Mouse (Mus musculus) adrenal gland, adult (tissue): ENCODE measurements around the gene Usp50.

Experiments
- DNase-seq, 2 experiments: peaks; one replicate each; pipeline ENCODE4 v3.0.0; 2022 to 2023; ENCODE audit warnings: low spot score in 1 of 2; ENCODE audit not compliant: inconsistent age in 2 of 2

Gene Usp50

DNA sequence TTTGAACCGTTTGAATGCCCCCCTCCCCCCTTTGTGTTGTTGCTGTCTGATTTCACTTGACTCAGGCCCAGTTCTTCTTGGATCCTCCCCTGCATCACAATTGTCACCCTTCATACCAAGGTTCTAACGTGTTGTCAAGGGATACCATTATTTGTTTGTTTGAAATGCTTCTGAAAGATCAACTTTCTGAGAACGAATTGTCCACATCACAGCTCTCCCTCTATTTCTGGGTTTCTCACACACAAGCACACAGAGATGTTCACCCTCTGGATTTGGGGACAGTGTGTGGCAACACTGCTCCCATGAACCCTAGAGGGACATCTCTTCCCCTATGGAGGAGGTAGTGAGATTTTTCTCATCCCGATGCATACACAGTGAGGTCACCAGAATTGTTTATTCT is at the start of gene Usp50:
TSS of gene Usp50 (minus strand) at position 101 of the 400 bp plus-strand sequence.
- no peak for DNase-seq

DNA sequence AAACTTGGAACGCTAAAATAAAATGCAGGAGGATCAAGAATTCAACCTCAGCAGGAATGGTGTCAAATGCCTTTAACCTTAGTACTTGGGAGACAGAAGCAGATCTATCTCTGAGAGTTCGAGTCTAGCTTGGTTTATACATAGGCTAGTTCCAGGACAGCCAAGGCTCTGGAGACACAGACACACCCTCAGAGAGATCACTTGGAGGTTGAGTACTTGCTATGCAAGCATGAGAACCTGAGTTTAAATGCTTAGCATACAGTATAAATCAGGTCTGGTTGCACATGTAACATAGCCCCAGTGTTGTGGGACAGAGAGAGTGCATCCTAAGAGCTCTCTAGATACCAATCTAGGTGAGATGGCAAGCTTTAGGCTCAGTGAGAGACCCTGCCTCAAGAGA is 34.1 kb upstream of the Usp50 start:
- no peak for DNase-seq

DNA sequence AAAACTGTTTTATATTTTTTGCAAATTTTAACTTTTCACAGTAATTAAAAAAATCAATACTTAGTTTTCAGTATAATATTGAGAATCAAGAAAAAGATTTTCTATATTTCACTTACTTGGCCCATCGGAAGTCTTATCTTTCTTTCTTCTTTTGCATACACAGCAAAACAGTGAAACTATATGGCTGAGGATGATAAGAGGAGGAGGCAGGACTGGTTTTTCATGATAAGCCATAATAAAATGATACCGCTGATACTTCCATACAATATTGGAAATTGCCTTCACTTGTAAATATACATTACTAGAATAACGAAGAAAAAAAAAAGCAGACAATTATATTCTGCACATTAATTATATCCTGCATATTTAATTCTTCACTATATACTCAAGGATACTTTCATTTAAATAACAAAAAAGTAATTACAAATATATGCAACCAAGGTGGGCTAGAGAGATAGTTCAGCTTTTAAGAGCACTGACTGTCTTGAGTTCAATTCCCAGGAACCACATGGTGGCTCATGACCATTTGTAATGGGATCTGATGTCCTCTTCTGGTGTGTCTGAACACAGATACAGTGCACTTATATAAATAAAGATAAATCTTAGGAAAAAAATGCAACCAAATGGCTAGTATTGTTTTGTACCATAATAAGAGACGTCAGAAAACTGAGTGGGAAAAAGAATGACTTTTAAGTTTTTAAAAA is 33.5 kb upstream of the Usp50 start:
- DNase-seq: no peak

DNA sequence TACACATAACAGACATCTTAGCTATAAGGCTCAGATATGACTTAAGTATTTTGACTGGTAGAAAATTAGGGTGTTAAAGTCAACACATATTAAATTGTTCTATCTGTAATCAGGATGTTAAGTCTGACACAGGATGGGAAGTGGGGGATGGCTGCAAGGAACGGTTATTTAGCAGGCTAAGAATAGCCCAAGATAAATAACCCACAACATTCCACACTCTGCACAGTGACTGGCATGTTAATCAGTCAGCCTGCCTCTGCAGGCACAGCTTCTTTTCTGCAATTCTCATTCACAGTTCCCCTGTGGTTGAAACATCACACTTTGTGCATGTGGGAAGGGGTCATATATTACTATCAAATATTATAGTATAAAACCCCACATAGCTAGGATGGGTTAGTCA is 32.6 kb upstream of the Usp50 start:
- DNase-seq: no peak

DNA sequence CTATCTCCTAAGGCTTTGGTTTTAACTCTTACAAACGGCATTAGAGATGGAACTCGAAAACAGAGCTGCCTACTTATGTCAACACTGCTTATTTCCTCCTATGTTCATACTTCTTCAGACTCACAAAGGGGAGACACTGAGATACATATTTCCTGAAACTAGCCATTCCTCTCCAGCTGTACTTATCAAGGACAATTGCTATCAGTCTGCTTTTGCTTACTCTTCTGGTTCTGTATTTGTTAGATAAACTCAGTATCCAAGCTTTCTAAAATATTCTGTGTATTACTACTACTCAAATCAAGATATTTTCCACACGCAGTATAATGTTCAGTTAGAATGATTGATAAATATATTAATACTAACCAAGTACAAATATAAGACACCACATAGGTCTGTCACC is 18.7 kb upstream of the Usp50 start:
- no peak for DNase-seq

DNA sequence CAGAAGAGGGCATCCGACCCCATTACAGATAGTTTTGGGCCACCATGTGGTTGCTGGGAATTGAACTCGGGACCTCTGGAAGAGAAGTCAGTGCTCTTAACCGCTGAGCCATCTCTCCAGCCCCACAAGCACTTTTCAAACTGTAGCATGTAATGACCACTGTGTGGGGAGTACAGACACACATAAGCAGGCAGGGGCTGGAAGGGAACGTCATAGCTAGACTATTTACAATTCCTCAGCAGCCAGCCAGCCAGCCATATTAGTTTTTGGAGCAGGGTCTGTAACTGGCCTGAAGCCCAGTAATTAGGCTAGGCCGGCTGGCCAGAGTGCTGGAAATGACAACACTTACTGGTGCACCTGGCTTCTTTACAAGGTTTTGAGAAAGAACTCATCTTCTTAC is 15.2 kb upstream of the Usp50 start:
- no peak for DNase-seq

DNA sequence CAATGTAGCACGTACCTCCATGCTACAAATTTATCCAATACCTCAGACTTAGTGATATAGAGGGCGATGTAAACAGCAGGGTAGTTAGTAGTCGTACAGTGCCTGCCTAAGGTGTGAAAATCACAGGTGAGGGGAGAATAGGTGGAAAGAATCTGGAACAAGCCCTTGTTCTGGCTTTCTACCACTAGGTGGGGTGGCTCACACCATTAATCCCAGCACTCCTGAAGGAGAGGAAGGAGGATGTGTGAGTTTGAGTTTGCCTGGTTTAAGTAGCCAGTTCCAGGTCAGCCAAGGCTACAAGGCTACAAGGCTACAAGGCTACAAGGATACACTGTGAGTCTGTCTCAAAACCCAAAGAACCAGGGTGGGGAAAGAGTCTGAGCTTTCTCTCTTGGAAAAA is 12.4 kb upstream of the Usp50 start:
- DNase-seq: no peak

DNA sequence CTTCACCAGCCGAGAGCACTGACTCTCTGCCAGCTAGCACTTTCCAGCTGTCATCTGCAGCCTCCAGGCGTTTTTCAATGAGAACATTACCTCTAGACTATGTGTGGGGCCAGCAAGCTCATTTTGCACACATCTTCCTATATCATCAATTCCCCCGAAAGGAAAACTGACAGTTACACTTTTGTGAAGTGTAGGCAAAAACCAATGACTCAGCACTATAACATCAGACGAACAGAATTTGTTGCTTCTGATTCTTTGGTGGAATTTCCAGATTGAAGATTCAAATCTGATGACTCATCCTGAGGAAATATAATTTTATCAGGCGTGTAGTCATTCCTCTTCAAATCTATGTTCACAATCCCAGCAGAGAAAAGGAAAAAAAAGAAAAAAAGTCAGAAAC is 9.3 kb upstream of the Usp50 start:
- DNase-seq: no peak

DNA sequence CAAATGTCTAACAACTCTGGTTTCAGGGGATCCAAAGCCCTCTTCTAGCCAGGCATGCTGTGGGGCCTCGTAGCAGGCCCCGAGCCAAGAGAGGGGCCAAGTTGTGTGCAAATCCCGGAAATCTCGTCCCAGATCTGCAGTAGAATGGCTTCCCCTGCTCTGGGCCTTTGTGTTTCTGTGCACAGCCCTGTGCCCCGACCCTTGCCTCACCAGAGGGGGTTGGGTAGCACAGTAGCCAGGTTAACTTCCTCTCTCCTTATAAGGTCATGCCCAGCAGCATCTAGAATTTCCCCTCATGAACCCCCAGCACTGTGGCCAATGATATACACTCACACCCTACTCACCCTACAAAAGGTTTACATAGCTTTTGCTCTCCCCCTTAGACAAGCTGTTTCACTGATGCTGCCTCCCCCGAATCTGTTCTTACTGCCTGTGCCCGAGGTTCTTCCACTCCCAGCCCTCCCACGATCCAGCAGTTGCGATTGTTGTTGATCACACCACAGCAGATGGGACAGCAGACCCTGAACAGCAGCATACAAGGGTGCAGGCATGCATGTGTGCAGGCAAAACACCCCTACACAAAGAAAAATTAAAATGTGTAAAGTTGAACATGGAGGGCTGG is 4.6 kb upstream of the Usp50 start:
- no peak for DNase-seq

DNA sequence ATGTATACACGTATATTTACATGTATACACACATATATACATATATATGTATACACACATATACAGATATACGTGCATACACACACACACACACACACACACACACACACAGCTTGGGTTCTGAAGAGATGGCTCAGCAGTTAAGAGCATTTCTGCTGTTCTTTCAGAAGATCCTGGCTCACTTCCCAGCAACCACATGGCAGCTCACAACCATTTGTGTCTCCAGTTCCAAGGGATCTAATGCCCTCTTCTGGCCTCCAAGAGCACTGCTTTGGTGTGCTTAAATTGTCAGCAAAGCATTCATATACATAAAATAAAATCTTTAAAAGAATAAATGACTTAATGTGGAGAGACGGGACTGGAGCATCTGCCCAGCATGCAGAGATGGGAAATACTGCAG is 837 bp downstream of the Usp50 start:
- peak; percentile 50 to 82 for DNase-seq

DNA sequence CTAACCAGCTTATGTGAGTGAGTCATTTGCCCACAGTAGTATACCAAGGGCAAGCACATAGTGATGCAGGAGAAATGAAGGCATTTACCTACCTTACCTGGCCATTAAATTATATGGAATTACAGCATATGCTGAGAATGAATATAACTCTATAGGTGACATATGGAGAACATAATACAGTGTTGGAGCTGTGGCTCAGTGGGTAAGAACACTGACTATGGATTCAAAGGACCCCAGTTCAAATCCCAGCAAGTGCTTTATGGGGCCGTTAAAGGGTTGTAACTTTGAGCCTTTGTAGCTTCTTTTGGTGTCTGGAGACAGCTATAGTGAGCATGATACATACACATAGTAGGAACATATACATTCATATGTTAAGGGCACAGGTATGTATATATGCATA is 1.8 kb downstream of the Usp50 start:
- DNase-seq: no peak

DNA sequence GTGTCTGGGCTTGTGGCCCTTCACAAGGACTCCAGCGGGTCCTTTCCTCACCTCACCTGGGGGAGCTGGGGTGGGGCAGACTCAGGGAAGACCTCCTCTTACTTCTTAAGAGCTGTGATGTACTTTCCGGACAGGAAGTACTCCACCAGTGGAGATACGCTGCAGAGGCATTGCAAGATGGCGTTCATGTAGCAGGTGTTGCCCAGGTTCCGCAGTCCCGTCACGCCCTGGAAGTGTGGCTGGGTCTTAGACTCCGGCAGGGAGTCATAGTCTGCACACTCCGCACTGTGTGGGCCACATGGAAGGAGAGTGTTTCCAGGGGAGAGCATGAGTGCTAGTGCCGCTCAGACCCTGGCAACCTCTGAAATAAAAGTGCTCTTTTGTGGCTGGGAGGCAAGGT is 3.0 kb downstream of the Usp50 start:
- no peak for DNase-seq

DNA sequence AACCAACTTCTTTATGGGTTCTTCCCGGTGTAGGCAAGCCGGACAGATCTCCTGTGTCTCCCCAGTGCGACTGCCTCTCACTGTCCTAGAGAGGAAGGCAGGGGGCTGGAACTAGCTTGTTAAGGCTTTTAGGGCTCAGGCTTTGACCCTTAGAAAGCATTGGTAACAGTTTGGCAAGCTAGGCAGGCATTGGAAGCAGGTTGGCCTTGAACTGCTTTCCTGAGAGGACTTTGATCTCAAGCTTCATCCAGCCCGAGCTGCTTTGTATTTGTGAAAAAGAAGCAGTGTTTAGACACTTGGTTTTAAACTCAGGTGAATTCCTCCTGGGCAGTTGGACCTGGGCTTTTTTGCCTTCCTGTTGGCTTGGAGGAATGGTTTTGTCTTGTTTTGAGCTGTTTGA is 4.5 kb downstream of the Usp50 start:
- peak; percentile 13 to 65 for DNase-seq

DNA sequence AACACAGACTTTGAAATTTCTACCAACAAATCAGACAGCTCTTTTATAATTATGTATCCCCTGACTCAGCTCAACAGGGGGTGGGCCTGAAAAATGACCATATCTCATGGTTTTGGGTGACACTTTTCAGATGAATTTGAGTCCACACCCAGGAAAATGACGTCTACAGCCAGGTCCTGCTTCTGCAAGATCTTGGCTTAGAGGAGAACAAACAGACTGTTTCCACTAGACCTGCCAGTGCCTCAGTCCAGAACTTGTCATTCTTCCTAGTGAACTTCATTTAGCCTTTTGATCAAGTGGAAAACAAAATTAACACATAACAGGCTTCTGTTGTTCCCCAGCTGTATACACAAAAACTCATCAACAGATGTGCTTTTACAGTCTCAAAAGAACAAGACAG is 6.9 kb downstream of the Usp50 start:
- no peak for DNase-seq

DNA sequence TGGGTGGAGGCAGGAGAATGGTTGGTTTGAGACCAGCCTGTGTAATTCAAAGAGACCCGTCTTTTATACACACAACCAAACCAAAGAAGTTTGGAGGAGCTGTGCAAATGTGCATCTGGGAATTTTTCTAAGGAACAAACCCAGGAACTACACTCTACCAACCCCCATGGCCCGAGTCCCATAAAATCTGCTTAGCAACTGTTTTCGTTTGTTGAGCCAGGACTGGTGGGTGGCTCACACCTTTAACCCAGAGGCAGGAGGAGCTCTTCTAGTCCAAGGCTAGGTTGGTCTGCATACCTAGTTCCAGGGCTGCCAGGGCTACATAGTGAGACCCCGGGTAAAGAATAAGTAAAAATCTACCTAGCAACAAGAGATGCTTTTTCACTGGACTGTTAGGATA is 7.3 kb downstream of the Usp50 start:
- no peak for DNase-seq

DNA sequence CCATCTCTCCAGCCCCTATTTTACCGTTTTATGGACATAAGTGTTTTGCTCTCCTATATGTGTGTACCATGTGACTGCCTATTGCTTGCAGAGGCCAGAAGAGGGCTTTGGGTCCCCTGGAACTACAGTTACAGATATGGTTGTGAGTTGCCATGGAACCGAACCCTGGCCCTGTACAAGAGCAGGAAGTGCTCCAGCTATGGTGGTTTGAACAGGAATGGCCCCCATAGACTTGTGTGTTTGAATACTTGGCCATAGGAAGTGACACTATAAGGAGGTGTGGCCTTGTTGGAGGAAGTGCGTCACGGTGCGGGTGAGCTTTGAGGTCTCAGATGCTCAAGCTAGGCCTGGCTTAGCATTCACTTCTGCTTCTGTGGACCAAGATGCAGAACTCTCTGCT is 11.1 kb downstream of the Usp50 start:
- DNase-seq: no peak

DNA sequence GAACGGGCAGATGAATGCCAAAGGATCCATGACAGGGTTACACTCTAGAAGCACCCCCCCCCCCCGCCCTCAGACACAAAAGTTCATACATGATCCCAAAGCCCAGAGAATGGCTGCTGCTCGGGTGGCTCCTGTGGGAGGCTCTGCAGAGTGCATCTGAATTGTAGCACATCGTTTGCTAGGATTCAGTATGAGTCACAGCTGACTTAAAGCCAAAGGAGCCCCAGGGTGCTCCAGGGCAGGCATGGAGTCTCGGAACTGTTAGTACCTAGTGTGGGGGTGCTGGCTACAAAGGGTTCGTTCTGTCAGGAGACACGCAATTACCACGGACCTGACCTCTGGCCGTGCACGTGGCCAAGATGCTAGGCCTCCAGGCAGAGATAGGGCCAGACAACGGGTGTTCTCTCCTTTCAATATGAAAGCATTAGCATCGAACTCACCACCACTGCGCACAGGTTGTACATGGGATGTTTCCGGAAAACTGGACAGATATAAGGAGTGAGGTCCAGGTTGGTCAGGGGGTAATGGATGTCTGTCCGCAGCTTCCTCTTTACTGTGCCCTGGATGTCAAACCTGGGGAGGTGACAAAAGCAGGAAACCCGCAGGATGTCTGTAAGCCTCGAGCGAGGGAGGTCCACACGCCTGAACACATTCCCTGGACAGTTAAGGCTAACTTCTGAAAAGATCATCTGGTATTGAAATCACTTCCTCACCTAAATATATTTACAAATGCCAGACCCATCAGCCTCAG is 13.7 kb downstream of the Usp50 start:
- DNase-seq: peak; percentile 19 to 38

DNA sequence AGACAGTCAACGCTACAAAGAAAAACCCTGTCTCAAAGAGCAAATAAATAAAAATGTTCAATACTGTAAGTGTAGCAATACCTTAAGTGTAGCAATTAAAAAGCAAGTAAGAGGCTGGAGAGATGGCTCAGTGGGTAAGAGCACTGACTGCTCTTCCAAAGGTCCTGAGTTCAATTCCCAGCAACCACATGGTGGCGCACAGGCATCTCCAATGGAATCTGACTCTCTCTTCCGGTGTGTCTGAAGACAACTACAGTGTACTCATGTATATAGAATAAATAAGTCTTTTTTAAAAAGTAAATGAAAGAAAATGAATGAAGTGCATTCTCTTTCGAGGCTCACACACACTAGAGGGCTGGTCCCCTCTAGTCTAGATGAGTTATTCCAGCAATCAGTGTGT is 15.1 kb downstream of the Usp50 start:
- DNase-seq: no peak

DNA sequence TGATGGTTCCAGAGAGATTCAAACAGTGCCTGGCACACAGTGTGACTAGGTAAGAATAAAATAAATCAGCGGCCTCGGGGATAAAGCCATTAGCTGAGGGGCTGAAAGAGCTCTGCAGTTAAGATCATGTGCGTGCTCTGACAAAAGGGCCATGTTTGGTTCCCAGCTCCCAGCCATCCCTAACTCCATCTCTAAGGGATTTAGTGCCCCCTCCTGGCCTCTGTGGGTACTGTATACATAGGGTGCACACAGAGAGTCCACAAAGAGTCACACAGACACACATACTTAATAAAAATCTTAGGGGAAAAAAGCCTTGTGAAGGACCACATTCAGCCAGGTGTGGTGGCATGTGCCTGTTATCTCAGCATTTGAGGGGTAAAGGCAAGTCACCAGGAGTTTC is 15.7 kb downstream of the Usp50 start:
- no peak for DNase-seq

DNA sequence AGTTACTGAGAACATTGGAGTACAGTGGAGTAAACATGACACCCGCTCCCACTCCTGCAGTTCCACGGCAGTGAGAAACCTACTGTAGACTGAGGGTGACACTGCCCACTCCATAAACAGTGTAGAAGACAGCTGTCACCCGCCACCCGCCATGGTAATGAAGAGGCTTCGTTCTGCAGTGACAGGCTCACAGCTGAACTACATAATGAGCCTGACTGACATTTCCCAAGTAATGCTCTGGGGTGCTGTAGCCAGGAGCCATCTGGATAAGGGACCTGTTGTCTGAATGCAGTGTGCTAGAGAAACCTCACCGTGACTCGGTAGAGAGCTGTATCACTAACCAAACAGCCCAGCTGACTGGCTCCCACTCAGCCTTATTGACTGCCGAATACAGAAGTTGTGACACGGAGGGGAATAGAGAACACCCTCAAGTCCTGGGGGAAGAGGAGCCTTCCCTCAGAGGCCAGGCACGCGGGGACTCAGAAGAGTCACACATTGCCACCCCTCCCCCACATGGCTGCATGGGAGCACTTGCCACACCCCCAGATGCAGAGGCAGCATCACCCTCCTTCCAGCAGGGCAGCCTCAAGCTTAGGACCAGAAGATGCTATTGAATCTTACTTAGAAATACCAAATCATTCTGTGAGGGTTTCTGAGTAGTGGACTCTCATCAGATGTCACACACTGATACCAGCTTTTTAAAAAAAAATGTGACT is 17.2 kb downstream of the Usp50 start:
- DNase-seq: no peak

DNA sequence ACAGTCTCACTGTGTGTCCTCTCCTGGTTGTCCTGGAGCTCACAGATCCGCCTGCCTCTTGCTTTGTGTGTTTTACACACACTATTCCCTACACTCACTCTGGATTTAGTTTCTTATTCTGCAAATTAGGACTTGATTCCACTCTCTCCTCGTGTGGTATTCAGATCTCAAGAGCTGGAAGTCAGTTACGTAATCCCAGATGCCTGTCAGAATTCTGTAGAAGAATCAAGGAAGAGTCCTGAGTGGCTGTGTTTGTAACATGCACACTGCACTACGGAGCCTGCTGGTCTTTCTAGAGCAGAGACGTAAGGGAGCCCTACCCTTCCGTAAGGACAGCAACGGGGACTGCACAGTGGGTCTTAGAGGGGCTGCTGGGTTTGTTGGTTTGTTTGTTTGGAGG is 23.9 kb downstream of the Usp50 start:
- DNase-seq: no peak

DNA sequence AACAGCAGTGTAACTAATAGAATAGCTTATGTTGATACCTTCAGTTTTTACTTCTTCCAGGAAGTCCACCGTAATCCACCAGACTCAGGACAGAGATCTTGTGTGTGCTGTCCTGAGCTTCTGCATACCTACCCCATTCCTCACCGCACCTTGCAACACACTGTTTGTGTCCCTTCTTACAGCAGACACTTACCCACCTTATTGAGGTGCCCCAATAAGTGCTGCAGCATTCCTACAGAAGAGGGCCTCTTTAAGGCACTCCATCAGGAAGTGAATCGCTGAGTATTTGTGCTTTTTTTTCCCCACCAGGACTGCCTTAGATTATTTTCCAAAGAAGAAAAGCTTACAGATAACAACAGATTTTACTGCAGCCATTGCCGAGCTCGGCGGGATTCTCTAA is 27.6 kb downstream of the Usp50 start:
- DNase-seq: no peak
